Mouse (Mus musculus): Measurements from ENCODE around the gene Astn1. TPM values are rescaled to one million over a fixed set of nuclear protein-coding genes. Genes with fewer than 3 reads are reported as not detected.

The Astn1 gene
- total RNA-seq (2022) = 100 to 1,000 TPM; 166 to 188 (median 173) TPM

GRCm38 (mm10) chr1:158361964-158362291 lies at the start of gene Astn1:
Gene Astn1 (plus strand): TSS chr1:158362273.
- no peak for DNase-seq (ENCODE audit: low spot score in 2 of 2)

GRCm38 (mm10) chr1:158323325-158323724 lies 38.7 kb upstream of the Astn1 start:
- DNase-seq (ENCODE audit: low spot score in 2 of 2) = no peak

- peak; percentile 68 to 74 for DNase-seq (ENCODE audit: low spot score in 2 of 2)
These were observed 33.9 kb upstream of the Astn1 start for GRCm38 (mm10) chr1:158328126-158328525.

- no peak for DNase-seq (ENCODE audit: low spot score in 2 of 2)
These were observed 33.2 kb upstream of the Astn1 start for GRCm38 (mm10) chr1:158328839-158329238.

- no peak for DNase-seq (ENCODE audit: low spot score in 2 of 2)
These were observed 18.8 kb upstream of the Astn1 start for GRCm38 (mm10) chr1:158343243-158343714.

- no peak for DNase-seq (ENCODE audit: low spot score in 2 of 2)
These were observed 8.3 kb upstream of the Astn1 start for GRCm38 (mm10) chr1:158353656-158354371.

- DNase-seq (ENCODE audit: low spot score in 2 of 2) = peak; percentile 42 to 44
These were observed 6.7 kb upstream of the Astn1 start for GRCm38 (mm10) chr1:158355177-158356050.

- DNase-seq (ENCODE audit: low spot score in 2 of 2) = peak; percentile 92 to 95
These were observed 6.0 kb upstream of the Astn1 start, which contains the start of gene Brinp2 for GRCm38 (mm10) chr1:158356051-158356461. Gene Brinp2 (minus strand): TSS chr1:158356326.

- no peak for DNase-seq (ENCODE audit: low spot score in 2 of 2)
These were observed 424 bp downstream of the Astn1 start for GRCm38 (mm10) chr1:158362292-158363101.

- DNase-seq (ENCODE audit: low spot score in 2 of 2) = no peak
These were observed 2.4 kb downstream of the Astn1 start for GRCm38 (mm10) chr1:158364461-158364860.

GRCm38 (mm10) chr1:158382277-158382676 lies 20.2 kb downstream of the Astn1 start:
- no peak for DNase-seq (ENCODE audit: low spot score in 2 of 2)

- no peak for DNase-seq (ENCODE audit: low spot score in 2 of 2)
These were observed 21.1 kb downstream of the Astn1 start for GRCm38 (mm10) chr1:158383210-158383609.

- DNase-seq (ENCODE audit: low spot score in 2 of 2) = no peak
These were observed 23.2 kb downstream of the Astn1 start for GRCm38 (mm10) chr1:158385311-158385710.

- DNase-seq (ENCODE audit: low spot score in 2 of 2) = no peak
These were observed 24.7 kb downstream of the Astn1 start for GRCm38 (mm10) chr1:158386781-158387180.

- DNase-seq (ENCODE audit: low spot score in 2 of 2) = no peak
These were observed 26.9 kb downstream of the Astn1 start for GRCm38 (mm10) chr1:158388995-158389394.

- DNase-seq (ENCODE audit: low spot score in 2 of 2) = no peak
These were observed 28.6 kb downstream of the Astn1 start for GRCm38 (mm10) chr1:158390693-158391092.

GRCm38 (mm10) chr1:158397058-158397457 lies 35.0 kb downstream of the Astn1 start:
- DNase-seq (ENCODE audit: low spot score in 2 of 2) = no peak

GRCm38 (mm10) chr1:158400898-158401297 lies 38.8 kb downstream of the Astn1 start:
- DNase-seq (ENCODE audit: low spot score in 2 of 2) = no peak

GRCm38 (mm10) chr1:158405899-158406769 lies 44.1 kb downstream of the Astn1 start:
- no peak for DNase-seq (ENCODE audit: low spot score in 2 of 2)

- no peak for DNase-seq (ENCODE audit: low spot score in 2 of 2)
These were observed 46.1 kb downstream of the Astn1 start for GRCm38 (mm10) chr1:158408124-158408523.
